Mouse (Mus musculus): Measurements from ENCODE around the gene Rgs7. TPM values are rescaled to one million over a fixed set of nuclear protein-coding genes. Genes with fewer than 3 reads are reported as not detected.

Gene Rgs7
- polyA plus RNA-seq, 1 experiment from 2014 or later = 6.6 TPM

- H3K9me3 ChIP-seq = no peaks in the 10 kb centered on the region
- H3K4me1 ChIP-seq = peaks cover 5% of the 10 kb centered on the region
- 0 out of 2 replicates have a peak, but pooled peaks cover 2% of the 10 kb centered on the region for H3K27me3 ChIP-seq
- ATAC-seq (ENCODE audit: low FRiP score) = no peak
- H3K36me3 ChIP-seq (replicated peaks) = no peaks in the 10 kb centered on the region
- H3K27ac ChIP-seq = no peak overlapping the region
- 89% methylated on average over 5 of the region's 5 CpGs for WGBS
- H3K9ac ChIP-seq = no peak overlapping the region
- H3K4me3 ChIP-seq (replicated peaks) = no peak overlapping the region
- H3K4me2 ChIP-seq = no peak overlapping the region
These were observed 456.8 kb downstream of the Rgs7 start for GRCm38 (mm10) chr1:175035461-175035860.

GRCm38 (mm10) chr1:175032015-175032414 is 460.3 kb downstream of the Rgs7 start:
- 0 out of 2 replicates have a peak, but pooled peaks cover 2% of the 10 kb centered on the region for H3K27me3 ChIP-seq
- H3K4me3 ChIP-seq (replicated peaks) = no peak overlapping the region
- ATAC-seq (ENCODE audit: low FRiP score) = peak; percentile 25; the same call in 1 of the 2 replicates
- H3K27ac ChIP-seq = no peak overlapping the region
- H3K9ac ChIP-seq = no peak overlapping the region
- no peak overlapping the region for H3K4me2 ChIP-seq
- H3K36me3 ChIP-seq (replicated peaks) = no peaks in the 10 kb centered on the region
- H3K9me3 ChIP-seq = no peaks in the 10 kb centered on the region
- peaks cover 11% of the 10 kb centered on the region for H3K4me1 ChIP-seq
- WGBS = 44% methylated on average over 6 of the region's 6 CpGs

GRCm38 (mm10) chr1:175028716-175029204 is 463.5 kb downstream of the Rgs7 start:
- Histone ChIP-seq H3K4me3 (replicated peaks) (no peak overlapping the region), H3K4me2 (peak overlapping the region; percentile 10; the same call in 1 of the 2 replicates), H3K9ac (no peak overlapping the region), H3K27me3 (0 out of 2 replicates have a peak, but pooled peaks cover 2% of the 10 kb centered on the region), H3K36me3 (replicated peaks) (no peaks in the 10 kb centered on the region), H3K27ac (0 out of 2 replicates have a peak overlapping the region, but pooled peaks have one; percentile 31), H3K4me1 (peaks cover 11% of the 10 kb centered on the region), H3K9me3 (no peaks in the 10 kb centered on the region)
- ATAC-seq (ENCODE audit: low FRiP score) = peak; percentile 59
- 20% methylated on average over 9 of the region's 9 CpGs for WGBS

- Histone ChIP-seq H3K9ac (no peak overlapping the region), H3K9me3 (no peaks in the 10 kb centered on the region), H3K36me3 (replicated peaks) (no peaks in the 10 kb centered on the region), H3K4me2 (peak overlapping the region; percentile 10; the same call in 1 of the 2 replicates), H3K4me1 (peaks cover 11% of the 10 kb centered on the region), H3K27ac (0 out of 2 replicates have a peak overlapping the region, but pooled peaks have one; percentile 31), H3K4me3 (replicated peaks) (no peak overlapping the region), H3K27me3 (0 out of 2 replicates have a peak, but pooled peaks cover 2% of the 10 kb centered on the region)
- 0 out of 2 replicates have a peak, but pooled peaks have one; percentile 15 for ATAC-seq (ENCODE audit: low FRiP score)
- WGBS = 13% methylated on average over 4 of the region's 4 CpGs
These were observed 464.0 kb downstream of the Rgs7 start for GRCm38 (mm10) chr1:175028267-175028666.

GRCm38 (mm10) chr1:175025781-175026309 is 466.5 kb downstream of the Rgs7 start:
- no peaks in the 10 kb centered on the region for H3K9me3 ChIP-seq
- H3K4me1 ChIP-seq = peaks cover 9% of the 10 kb centered on the region; the same call in 1 of the 2 replicates
- ATAC-seq (ENCODE audit: low FRiP score) = no peak
- no peak overlapping the region for H3K4me3 ChIP-seq (replicated peaks)
- H3K4me2 ChIP-seq = no peak overlapping the region
- 82% methylated on average over 7 of the region's 7 CpGs for WGBS
- H3K9ac ChIP-seq = no peak overlapping the region
- H3K36me3 ChIP-seq (replicated peaks) = no peaks in the 10 kb centered on the region
- no peak overlapping the region for H3K27ac ChIP-seq
- H3K27me3 ChIP-seq = no peaks in the 10 kb centered on the region

GRCm38 (mm10) chr1:175024136-175024535 is 468.2 kb downstream of the Rgs7 start:
- Histone ChIP-seq H3K4me3 (replicated peaks) (no peak overlapping the region), H3K9ac (no peak overlapping the region), H3K27ac (no peak overlapping the region), H3K4me1 (peaks cover 9% of the 10 kb centered on the region; the same call in 1 of the 2 replicates), H3K27me3 (no peaks in the 10 kb centered on the region), H3K36me3 (replicated peaks) (no peaks in the 10 kb centered on the region), H3K9me3 (no peaks in the 10 kb centered on the region), H3K4me2 (no peak overlapping the region)
- ATAC-seq (ENCODE audit: low FRiP score) = no peak
- 15% methylated on average over 1 of the region's 1 CpGs for WGBS

Other genes with a start within 250 kb of the Rgs7 start
- 0.09 TPM in 1 of 2 replicates, not detected in the other for gene Kmo, start 127.9 kb upstream of the Rgs7 start, polyA plus RNA-seq (2016; fragmentation: Nextera tagmentation; extraction: Ambion mirVana)
- gene Fh1, start 133.1 kb upstream of the Rgs7 start, polyA plus RNA-seq (2016; fragmentation: Nextera tagmentation; extraction: Ambion mirVana) = 77.1 and 79.8 TPM in 2 replicates
- 7.7 and 8.5 TPM in 2 replicates for gene Opn3, start 200.3 kb upstream of the Rgs7 start, polyA plus RNA-seq (2016; fragmentation: Nextera tagmentation; extraction: Ambion mirVana)
- 6.2 and 6.5 TPM in 2 replicates for gene Chml, start 200.4 kb upstream of the Rgs7 start, polyA plus RNA-seq (2016; fragmentation: Nextera tagmentation; extraction: Ambion mirVana)
- not detected in 2 replicates for gene Wdr64, start 206.1 kb upstream of the Rgs7 start, polyA plus RNA-seq (2016; fragmentation: Nextera tagmentation; extraction: Ambion mirVana)